In genomic region chr12:108764917-108765678, GRCm38 (mm10) we compare ENCODE assay signal across 8 mouse cellular contexts. TPM values are rescaled to one million over a fixed set of nuclear protein-coding genes. Genes with fewer than 3 reads are reported as not detected.
DNase-seq lines count a peak whose midpoint lies in the region; ATAC-seq lines count a peak whose summit lies in the region.

No protein-coding gene starts in this region.

- H3K27me3 ChIP-seq in liver, embryonic 15.5 days, result peaks cover 11% of the 10 kb centered on the region; the same call in 1 of the 2 replicates

- H3K9me3 ChIP-seq in liver, embryonic 15.5 days (replicated peaks), result no peaks in the 10 kb centered on the region

- H3K27ac ChIP-seq in liver, embryonic 15.5 days (replicated peaks), result peak overlapping the region; percentile 82

- peak overlapping the region; percentile 80 for H3K4me2 ChIP-seq in liver, embryonic 15.5 days

- H3K36me3 ChIP-seq in liver, embryonic 15.5 days (replicated peaks), result no peaks in the 10 kb centered on the region

- peak overlapping the region; percentile 37 for H3K9ac ChIP-seq in liver, embryonic 15.5 days

- peaks cover 73% of the 10 kb centered on the region for H3K4me1 ChIP-seq in liver, embryonic 15.5 days (replicated peaks)

- peak overlapping the region; percentile 55 for H3K4me3 ChIP-seq in liver, embryonic 15.5 days (replicated peaks)

- ATAC-seq in hematopoietic stem cell, adult 5-6 weeks (replicated peaks in 1 of 2; ENCODE audit: insufficient read depth in 1 of 2, low FRiP score in 2 of 2, low TSS enrichment in 1 of 2, low read depth in 1 of 2, poor library complexity in 2 of 2, severe bottlenecking in 2 of 2), result peak; percentile 54 to 56
- no peak for ATAC-seq in liver, embryonic 15.5 days (ENCODE audit: insufficient read depth)

- 33% methylated on average over 22 of the region's 22 CpGs for WGBS in liver, embryonic 15.5 days (ENCODE audit: insufficient replicate concordance)

- peak; percentile 6 for DNase-seq in adrenal gland, adult 2 months
- no peak for DNase-seq in adrenal gland, postnatal 4 days (ENCODE audit: low spot score in 2 of 2)
- DNase-seq in c-Kit-positive CD71-negative TER-119-negative erythroid progenitor cells, embryonic 14.5 days (ENCODE audit: low read depth), result peak; percentile 24
- peak; percentile 37 to 52 for DNase-seq in spleen, postnatal 10 days (ENCODE audit: low spot score in 2 of 2)
- DNase-seq in layer of hippocampus, adult 8-10 months (ENCODE audit: low spot score in 2 of 2), result no peak
- DNase-seq in right cerebral cortex, postnatal 36 days (ENCODE audit: low spot score in 2 of 2), result no peak

RNA-seq across cellular contexts. Expression of gene Yy1, which starts 27.7 kb away (rescaled TPM):
- 100 to 1,000 TPM in 1 of 2 experiments, 10 to 100 TPM in 1; 56.2 to 102 TPM for total RNA-seq in adrenal gland, adult 2 months (2021)
- 22.5 and 27.8 TPM in 2 replicates for polyA plus RNA-seq in adrenal gland, adult 2 months (2012; rRNA removed)
- 10 to 100 TPM; 70.1 to 75.3 TPM for total RNA-seq in adrenal gland, postnatal 4 days (2021)
- total RNA-seq in hematopoietic stem cell, adult 5-6 weeks (2017), result 71.9 and 76.6 TPM in 2 replicates
- polyA plus RNA-seq in liver, embryonic 15.5 days (2015; fragmentation: Nextera tagmentation; extraction: Ambion mirVana), result 7.6 and 8.8 TPM in 2 replicates
- total RNA-seq in layer of hippocampus, adult 8-10 months (2022), result 10 to 100 TPM; 43.9 to 50.6 (median 48.8) TPM

Comparison
In these comparisons a context has a peak if more than half of its experiments do, and no peak if none do; other contexts are left out.
1. DNase-seq: peak in adrenal gland, adult 2 months (single experiment), c-Kit-positive CD71-negative TER-119-negative erythroid progenitor cells, embryonic 14.5 days (single experiment) and spleen, postnatal 10 days (2 of 2); none in adrenal gland, postnatal 4 days (0 of 2), layer of hippocampus, adult 8-10 months (0 of 2) and right cerebral cortex, postnatal 36 days (0 of 2).